Mouse (Mus musculus) myocyte (in vitro differentiated cells): Measurements from ENCODE around the gene Ubap2. TPM values are rescaled to one million over a fixed set of nuclear protein-coding genes. Genes with fewer than 3 reads are reported as not detected.

ENCODE experiments used
- H3K27me3 ChIP-seq: one replicate; pipeline ENCODE4 v1.6.1; 2011; ENCODE audit not compliant: control insufficient read depth, insufficient read depth, insufficient read length
- H3K36me3 ChIP-seq: one replicate; pipeline ENCODE4 v1.6.1; 2011; ENCODE audit not compliant: control insufficient read depth, insufficient read depth
- H3K4me2 ChIP-seq: one replicate; pipeline ENCODE4 v1.6.1; 2011; ENCODE audit warnings: low read depth, control low read depth
- H3K4me3 ChIP-seq: one replicate; pipeline ENCODE4 v1.5.1; 2011; ENCODE audit warnings: mild to moderate bottlenecking, control low read depth, moderate library complexity
- H3K79me2 ChIP-seq: one replicate; pipeline ENCODE4 v1.6.1; 2011; ENCODE audit not compliant: control insufficient read depth, insufficient read depth
- H3ac ChIP-seq: one replicate; pipeline ENCODE4 v1.6.1; 2011; ENCODE audit not compliant: control insufficient read depth, insufficient read length
- CEBPB ChIP-seq: IDR thresholded peaks from 2 replicates; pipeline ENCODE4 v1.6.1; 2011; ENCODE audit warnings: mild to moderate bottlenecking, moderate library complexity; ENCODE audit not compliant: poor library complexity, insufficient read depth, severe bottlenecking
- E2F4 ChIP-seq: IDR thresholded peaks from one replicate; pipeline ENCODE4 v1.6.1; 2011; ENCODE audit warnings: mild to moderate bottlenecking, control low read depth, moderate library complexity; ENCODE audit not compliant: insufficient read depth
- MAX ChIP-seq: IDR thresholded peaks from one replicate; pipeline ENCODE4 v1.6.1; 2011; ENCODE audit warnings: low read depth, mild to moderate bottlenecking, control low read depth
- MYOD1 ChIP-seq, 3 experiments: IDR thresholded peaks; one replicate each; pipeline ENCODE4 v1.6.1; 2011; ENCODE audit warnings: control low read depth in 2 of 3, low read depth in 2 of 3, mild to moderate bottlenecking in 2 of 3, moderate library complexity in 1 of 3; ENCODE audit not compliant: insufficient read length in 2 of 3, control insufficient read depth in 1 of 3
- MYOG ChIP-seq, 3 experiments: IDR thresholded peaks; one replicate each; pipeline ENCODE4 v1.6.1; 2011; ENCODE audit warnings: control low read depth in 2 of 3, low read depth in 2 of 3, mild to moderate bottlenecking in 2 of 3; ENCODE audit not compliant: insufficient read length in 2 of 3, control insufficient read depth in 1 of 3, insufficient read depth in 1 of 3
- POLR2A ChIP-seq: IDR thresholded peaks from one replicate; pipeline ENCODE4 v1.6.1; 2011; ENCODE audit warnings: low read depth, mild to moderate bottlenecking, control low read depth, moderate library complexity; ENCODE audit not compliant: insufficient read length
- POLR2AphosphoS2 ChIP-seq: IDR thresholded peaks from one replicate; pipeline ENCODE4 v1.6.1; 2011; ENCODE audit warnings: low read depth, control low read depth; ENCODE audit not compliant: insufficient read length
- REST ChIP-seq: IDR thresholded peaks from one replicate; pipeline ENCODE4 v1.6.1; 2011; ENCODE audit warnings: mild to moderate bottlenecking, control low read depth, moderate library complexity; ENCODE audit not compliant: insufficient read depth, insufficient read length
- SRF ChIP-seq: IDR thresholded peaks from one replicate; pipeline ENCODE4 v1.6.1; 2011; ENCODE audit warnings: low read depth; ENCODE audit not compliant: control insufficient read depth, insufficient read length
- TCF12 ChIP-seq: IDR thresholded peaks from one replicate; pipeline ENCODE4 v1.6.1; 2011; ENCODE audit warnings: mild to moderate bottlenecking, control low read depth; ENCODE audit not compliant: poor library complexity, insufficient read depth, severe bottlenecking
- TCF3 ChIP-seq: IDR thresholded peaks from one replicate; pipeline ENCODE4 v1.6.1; 2011; ENCODE audit warnings: low read depth, control low read depth; ENCODE audit not compliant: insufficient read length
- USF1 ChIP-seq: IDR thresholded peaks from one replicate; pipeline ENCODE4 v1.6.1; 2011; ENCODE audit warnings: low read depth, mild to moderate bottlenecking, control low read depth, moderate library complexity
- polyA plus RNA-seq: library from polyadenylated mRNA; unstranded; fragments of >200 nt; fragmentation: generic; extraction: Trizol; gene quantifications from one replicate; pipeline ENCODE4 v1.2.1, GENCODE M21; 2012; ENCODE audit warnings: missing spikeins

Ubap2 gene
- polyA plus RNA-seq, 1 experiment: 71.5 TPM

DNA sequence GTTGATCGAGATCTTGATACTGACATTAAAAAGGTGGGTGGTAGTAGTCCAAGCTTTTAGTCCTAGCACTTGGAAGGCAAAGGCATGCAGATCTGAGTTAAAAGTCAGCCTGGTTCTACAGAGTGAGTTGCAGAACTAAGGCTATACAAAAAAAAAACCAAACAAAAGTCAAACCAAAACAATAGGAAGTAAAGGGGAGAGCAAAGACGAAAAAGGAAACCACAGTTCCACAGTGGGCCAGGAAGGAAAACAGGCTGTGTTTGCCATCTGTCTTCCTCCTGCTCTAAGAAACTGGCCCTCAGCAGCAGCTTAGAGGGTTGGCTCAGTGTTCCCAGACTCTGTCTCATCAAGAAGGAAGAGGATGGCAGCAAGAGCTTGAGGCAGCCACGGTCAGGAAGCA is 29.4 kb upstream of the Ubap2 start:
- Histone ChIP-seq H3K4me3 (no peak overlapping the region), H3K79me2 (peaks cover 28% of the 10 kb centered on the region), H3K27me3 (no peaks in the 10 kb centered on the region), H3ac (no peak overlapping the region), H3K36me3 (peaks cover 52% of the 10 kb centered on the region), H3K4me2 (no peak overlapping the region)
- TF ChIP-seq USF1 (no peak), SRF (no peak), CEBPB (no peak), TCF3 (no peak), MYOG (IDR thresholded peaks at IDR 0.05; ENCODE audit: control insufficient read depth in 1 of 3, insufficient read depth in 1 of 3, insufficient read length in 2 of 3, low read depth in 2 of 3) (no peak)

DNA sequence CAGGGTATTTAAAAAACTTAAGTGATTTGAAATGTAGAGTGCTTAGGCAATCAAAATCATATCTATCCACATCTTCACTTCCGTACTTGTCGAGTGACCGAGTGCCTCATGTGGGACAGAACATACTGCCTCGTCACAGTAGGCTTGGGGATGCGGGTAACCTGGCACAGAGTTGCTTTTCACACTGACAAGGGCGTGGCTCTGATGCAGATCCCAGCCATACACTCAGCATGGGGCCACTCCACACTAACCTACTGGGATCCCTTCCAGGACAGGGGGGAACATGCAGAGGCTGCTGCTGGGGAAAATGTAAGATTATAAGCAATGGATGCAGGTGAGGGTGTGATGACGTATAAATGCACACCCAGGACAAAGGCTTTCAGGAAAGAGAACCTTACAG is 28.7 kb upstream of the Ubap2 start:
- Histone ChIP-seq H3ac (no peak overlapping the region), H3K4me2 (no peak overlapping the region), H3K27me3 (no peaks in the 10 kb centered on the region), H3K36me3 (peaks cover 57% of the 10 kb centered on the region), H3K79me2 (peaks cover 22% of the 10 kb centered on the region), H3K4me3 (no peak overlapping the region)
- TF ChIP-seq CEBPB (no peak), REST (no peak), TCF3 (no peak), POLR2AphosphoS2 (no peak), MYOG (IDR thresholded peaks at IDR 0.05; ENCODE audit: control insufficient read depth in 1 of 3, insufficient read depth in 1 of 3, insufficient read length in 2 of 3, low read depth in 2 of 3) (no peak), TCF12 (no peak), MYOD1 (IDR thresholded peaks at IDR 0.05; ENCODE audit: control insufficient read depth in 1 of 3, insufficient read length in 2 of 3, low read depth in 2 of 3) (no peak), E2F4 (no peak), MAX (no peak), POLR2A (no peak), USF1 (no peak), SRF (no peak)

DNA sequence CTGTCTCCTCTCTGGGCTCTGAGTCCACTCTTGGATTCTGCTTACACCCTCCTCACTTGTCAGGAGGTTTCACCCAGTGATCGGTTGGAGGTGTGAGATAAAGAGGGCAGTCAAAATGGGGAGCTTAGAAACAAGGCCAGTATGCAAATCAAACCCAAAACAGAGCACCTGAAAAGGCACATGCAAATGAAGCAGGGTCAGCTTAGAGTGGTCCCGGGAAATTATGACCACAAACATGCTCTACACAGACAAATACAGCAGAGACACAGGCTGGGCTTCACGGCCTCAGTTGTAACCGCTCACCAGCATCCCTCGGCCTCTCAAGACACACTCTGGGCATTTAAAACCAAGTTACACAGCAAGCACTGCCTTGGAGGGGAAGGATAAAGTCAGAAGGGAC is 24.0 kb upstream of the Ubap2 start:
- Histone ChIP-seq H3K79me2 (no peaks in the 10 kb centered on the region), H3K36me3 (peaks cover 65% of the 10 kb centered on the region), H3ac (no peak overlapping the region), H3K4me2 (no peak overlapping the region), H3K27me3 (no peaks in the 10 kb centered on the region), H3K4me3 (no peak overlapping the region)
- TF ChIP-seq POLR2A (no peak), SRF (no peak), REST (no peak), E2F4 (no peak), TCF12 (no peak), MAX (no peak), MYOD1 (IDR thresholded peaks at IDR 0.05; ENCODE audit: control insufficient read depth in 1 of 3, insufficient read length in 2 of 3, low read depth in 2 of 3) (no peak), CEBPB (no peak), TCF3 (no peak), MYOG (IDR thresholded peaks at IDR 0.05; ENCODE audit: control insufficient read depth in 1 of 3, insufficient read depth in 1 of 3, insufficient read length in 2 of 3, low read depth in 2 of 3) (no peak), POLR2AphosphoS2 (no peak), USF1 (no peak)

DNA sequence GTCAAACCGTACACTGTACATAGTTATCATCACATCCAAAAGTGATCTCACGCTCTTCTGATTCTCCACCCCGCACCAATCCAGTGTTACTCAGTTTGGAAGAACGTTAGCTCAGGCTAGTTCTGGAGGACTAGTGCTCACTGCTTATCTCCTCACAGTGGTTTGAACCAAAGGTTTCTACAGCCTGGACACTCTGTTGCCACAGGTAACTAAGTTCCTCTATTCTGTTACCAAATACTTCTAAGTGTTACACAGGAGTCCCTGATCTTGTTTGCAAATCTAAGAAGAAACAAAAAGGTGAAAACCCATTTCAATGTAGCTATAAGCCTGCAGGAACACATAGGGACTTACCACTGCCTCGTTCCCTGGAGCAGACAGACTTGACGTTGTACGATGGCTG is 21.0 kb upstream of the Ubap2 start:
- no peaks in the 10 kb centered on the region for H3K27me3 ChIP-seq

DNA sequence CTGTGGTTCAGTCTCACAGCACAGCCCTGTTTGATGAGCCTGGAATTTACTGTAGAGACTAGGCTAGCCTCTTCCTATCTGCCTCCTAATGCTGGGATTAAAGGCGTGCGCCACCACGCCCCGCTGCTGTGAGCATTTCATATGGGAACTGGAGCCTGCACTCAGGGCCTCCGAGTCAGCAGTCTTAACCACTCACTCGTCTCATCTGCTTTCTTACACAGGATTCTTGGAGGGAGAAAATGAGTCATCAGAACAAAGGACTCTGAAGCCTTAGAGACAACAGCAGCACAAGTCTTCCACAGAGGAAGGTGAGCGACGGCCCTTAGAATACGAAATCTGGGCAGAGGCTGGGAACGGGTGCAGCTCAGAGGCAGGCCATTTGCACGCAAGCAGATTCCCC is 20.6 kb upstream of the Ubap2 start:
- no peak overlapping the region for H3K4me2 ChIP-seq
- H3K4me3 ChIP-seq: no peak overlapping the region
- H3K27me3 ChIP-seq: no peaks in the 10 kb centered on the region
- H3K79me2 ChIP-seq: no peaks in the 10 kb centered on the region
- peaks cover 56% of the 10 kb centered on the region for H3K36me3 ChIP-seq
- H3ac ChIP-seq: no peak overlapping the region
- TF ChIP-seq MYOD1 (IDR thresholded peaks at IDR 0.05; ENCODE audit: control insufficient read depth in 1 of 3, insufficient read length in 2 of 3, low read depth in 2 of 3): no peak
- no peak for TF ChIP-seq TCF12
- no peak for TF ChIP-seq SRF
- no peak for TF ChIP-seq MYOG (IDR thresholded peaks at IDR 0.05; ENCODE audit: control insufficient read depth in 1 of 3, insufficient read depth in 1 of 3, insufficient read length in 2 of 3, low read depth in 2 of 3)
- no peak for TF ChIP-seq POLR2A
- no peak for TF ChIP-seq CEBPB
- no peak for TF ChIP-seq USF1
- no peak for TF ChIP-seq E2F4
- TF ChIP-seq POLR2AphosphoS2: no peak
- no peak for TF ChIP-seq REST
- TF ChIP-seq MAX: no peak
- no peak for TF ChIP-seq TCF3

More for the DNA sequence above, 21.0 kb upstream of the Ubap2 start:
- H3ac ChIP-seq: no peak overlapping the region
- no peaks in the 10 kb centered on the region for H3K79me2 ChIP-seq
- peaks cover 60% of the 10 kb centered on the region for H3K36me3 ChIP-seq
- no peak overlapping the region for H3K4me2 ChIP-seq
- TF ChIP-seq MAX: no peak
- no peak for TF ChIP-seq MYOG (IDR thresholded peaks at IDR 0.05; ENCODE audit: control insufficient read depth in 1 of 3, insufficient read depth in 1 of 3, insufficient read length in 2 of 3, low read depth in 2 of 3)
- TF ChIP-seq POLR2A: no peak
- TF ChIP-seq TCF12: no peak
- no peak for TF ChIP-seq USF1
- no peak for TF ChIP-seq MYOD1 (IDR thresholded peaks at IDR 0.05; ENCODE audit: control insufficient read depth in 1 of 3, insufficient read length in 2 of 3, low read depth in 2 of 3)
- TF ChIP-seq CEBPB: no peak
- no peak for TF ChIP-seq SRF
- no peak for TF ChIP-seq E2F4
- TF ChIP-seq TCF3: no peak
- no peak for TF ChIP-seq POLR2AphosphoS2
- TF ChIP-seq REST: no peak
- H3K4me3 ChIP-seq: no peak overlapping the region
